Mouse (Mus musculus) lung, adult 18-20 months (tissue): Measurements from ENCODE around the gene Trpm3.
"Not testable (repeated sequence)": the region's sequence is repeated elsewhere in the genome, so short reads cannot be mapped to it uniquely, and the experiment has no call there.

Source experiments
- DNase-seq, 2 experiments: peaks; one replicate each; pipeline ENCODE4 v3.0.0; 2022; ENCODE audit warnings: mixed read lengths in 2 of 2

Trpm3 gene

GRCm38 (mm10) chr19:22768242-22768641 lies 629.4 kb downstream of the Trpm3 start:
- DNase-seq: no peak

DNA sequence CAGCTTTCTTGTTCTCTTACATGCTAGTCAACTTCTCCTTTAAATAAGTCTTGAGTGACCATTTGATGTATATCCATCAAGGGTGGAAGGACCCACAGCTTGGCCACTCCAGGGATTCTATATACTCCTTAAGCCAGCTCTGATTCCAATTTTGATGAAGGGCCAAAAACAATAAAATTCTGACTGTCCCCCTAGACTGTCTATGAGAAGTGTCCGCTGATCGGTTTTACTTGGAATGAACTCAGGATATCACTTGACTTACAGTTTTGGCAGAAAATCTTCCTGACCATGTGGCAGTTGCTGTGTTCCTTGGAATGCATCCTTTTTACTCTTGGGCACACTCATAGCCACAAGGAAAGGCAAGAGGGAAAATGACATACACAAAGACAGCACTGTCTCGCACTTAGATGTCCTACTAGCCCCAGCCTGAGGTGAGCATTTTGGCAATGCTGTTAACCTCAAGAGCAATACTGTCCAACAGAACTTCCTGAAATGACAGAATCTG lies 636.4 kb downstream of the Trpm3 start:
- no peak for DNase-seq

GRCm38 (mm10) chr19:22780192-22780843 lies 641.5 kb downstream of the Trpm3 start:
- DNase-seq: no peak

GRCm38 (mm10) chr19:22781579-22781978 lies 642.7 kb downstream of the Trpm3 start:
- DNase-seq: no peak

DNA sequence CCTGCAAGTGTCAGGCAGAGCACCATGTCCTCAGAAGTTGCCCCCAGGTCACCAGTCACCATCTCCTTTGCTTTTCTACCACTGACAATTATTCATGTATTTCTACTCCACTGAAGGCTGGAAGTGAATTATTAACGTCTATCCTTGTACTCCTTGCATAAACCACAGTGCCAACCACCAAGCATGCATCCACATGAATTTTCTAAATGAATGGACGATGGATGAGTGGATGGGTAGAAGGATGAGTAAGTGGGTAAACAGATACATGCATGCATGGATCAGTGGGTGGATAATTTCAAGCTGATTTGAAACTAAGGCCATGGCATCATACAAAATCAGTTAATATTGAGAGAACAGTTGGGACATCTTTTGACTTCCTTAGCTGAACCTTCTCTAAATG lies 644.9 kb downstream of the Trpm3 start:
- DNase-seq: no peak

DNA sequence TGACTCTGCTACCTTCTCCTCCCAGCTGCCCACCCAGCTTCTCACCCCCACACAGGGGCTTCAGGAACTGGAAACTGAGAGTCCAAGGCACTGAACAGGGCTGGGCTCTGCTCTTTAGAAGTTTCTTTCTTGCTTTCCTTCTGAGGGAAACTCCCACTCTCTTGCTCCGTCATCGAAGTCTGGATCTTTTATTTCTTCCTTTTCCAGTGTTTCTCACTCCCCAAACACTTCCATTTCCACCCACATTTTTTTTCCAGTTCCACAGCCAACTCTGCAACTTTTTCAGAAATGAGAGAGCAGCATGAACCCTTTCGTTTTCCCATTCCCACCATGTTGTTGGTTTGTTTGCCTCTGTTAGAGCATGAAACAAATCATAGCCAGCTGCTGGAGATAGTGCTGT lies 650.9 kb downstream of the Trpm3 start:
- DNase-seq: no peak

- no peak for DNase-seq
These were observed 658.1 kb downstream of the Trpm3 start for GRCm38 (mm10) chr19:22796996-22797395.

DNA sequence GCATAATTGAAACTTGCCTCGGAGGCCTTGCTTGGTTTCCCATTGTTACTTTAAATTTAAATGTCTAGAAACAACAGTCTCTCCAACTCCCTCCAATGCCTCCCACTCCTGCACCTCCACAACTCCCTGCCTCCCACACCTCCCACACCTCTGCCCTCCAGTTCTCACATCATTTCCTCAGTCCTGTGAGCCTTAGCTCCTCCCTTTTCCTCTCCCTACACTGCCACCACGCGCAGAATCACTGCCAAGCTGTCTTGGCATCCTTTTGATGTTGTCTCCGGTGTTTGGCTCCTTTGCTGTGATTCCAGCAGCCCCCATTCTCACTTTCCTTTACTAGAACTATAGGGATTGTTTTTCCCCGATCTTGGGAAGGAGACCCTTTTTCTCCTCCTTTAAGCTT lies 661.6 kb downstream of the Trpm3 start:
- no peak for DNase-seq

- DNase-seq: no peak
These were observed 664.5 kb downstream of the Trpm3 start for GRCm38 (mm10) chr19:22803396-22803795.

- DNase-seq: no peak
These were observed 665.5 kb downstream of the Trpm3 start for GRCm38 (mm10) chr19:22804311-22804710.

- DNase-seq: no peak
These were observed 671.4 kb downstream of the Trpm3 start for GRCm38 (mm10) chr19:22810247-22810646.

DNA sequence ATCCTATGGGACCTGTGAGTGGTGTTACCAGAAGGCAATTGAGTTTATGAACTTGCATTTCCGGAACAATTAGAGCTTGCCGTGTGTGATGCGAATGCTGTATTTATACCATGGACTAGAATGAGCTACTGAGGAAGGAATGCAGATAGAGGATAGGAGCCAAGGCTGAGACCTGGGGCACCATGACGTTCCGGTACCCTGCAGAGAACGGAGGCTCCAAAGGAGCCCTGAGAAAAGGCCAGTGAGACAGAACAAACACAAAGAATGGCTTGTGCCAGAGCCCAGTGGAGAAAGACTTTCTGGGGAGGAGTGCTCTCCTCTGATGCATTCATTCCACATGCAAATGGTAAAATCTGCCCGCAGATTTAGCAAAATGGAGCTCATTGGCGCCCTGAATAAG lies 682.9 kb downstream of the Trpm3 start:
- DNase-seq: no peak

DNA sequence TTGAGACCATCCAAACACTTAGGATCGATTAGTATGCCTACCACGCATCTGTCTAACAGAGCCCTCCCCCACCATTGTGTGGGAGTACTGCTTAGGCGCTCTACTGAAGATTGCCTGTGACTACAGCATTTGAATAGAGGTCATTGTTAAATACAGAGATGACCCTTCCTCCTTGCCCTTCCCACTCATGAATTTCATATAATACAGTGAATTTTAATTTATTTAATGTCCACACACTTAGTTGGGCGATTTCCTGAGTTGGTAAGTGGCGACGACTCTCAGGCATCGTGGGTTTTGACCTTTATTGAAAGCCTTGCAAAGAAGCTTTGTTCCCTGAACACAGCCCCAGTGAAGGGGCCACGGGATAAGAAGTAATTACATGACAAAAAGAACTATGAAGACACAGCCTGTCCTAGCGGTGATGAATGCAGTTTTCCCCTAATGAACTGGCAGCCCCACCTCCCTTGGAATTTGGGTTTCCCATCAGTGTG lies 684.7 kb downstream of the Trpm3 start:
- no peak for DNase-seq

DNA sequence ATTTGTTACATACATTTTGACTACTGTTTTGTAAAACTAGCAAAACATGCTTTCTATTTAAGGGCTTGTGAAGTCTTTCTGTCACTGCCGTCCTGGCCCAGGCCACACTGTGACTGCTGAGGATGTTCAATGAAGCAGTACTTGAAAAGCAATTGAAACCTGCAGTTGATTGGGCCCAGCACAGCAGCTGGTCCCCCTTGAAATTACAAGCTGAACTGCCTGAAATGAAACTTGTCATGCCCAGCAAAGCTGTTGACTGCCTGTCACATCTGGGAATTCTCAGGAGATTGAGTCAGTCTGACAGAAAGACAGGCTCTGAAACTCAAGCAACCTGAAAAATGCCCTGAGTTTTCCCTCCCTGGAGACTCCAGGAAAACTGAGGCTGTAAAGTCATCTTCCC lies 687.0 kb downstream of the Trpm3 start:
- no peak for DNase-seq

DNA sequence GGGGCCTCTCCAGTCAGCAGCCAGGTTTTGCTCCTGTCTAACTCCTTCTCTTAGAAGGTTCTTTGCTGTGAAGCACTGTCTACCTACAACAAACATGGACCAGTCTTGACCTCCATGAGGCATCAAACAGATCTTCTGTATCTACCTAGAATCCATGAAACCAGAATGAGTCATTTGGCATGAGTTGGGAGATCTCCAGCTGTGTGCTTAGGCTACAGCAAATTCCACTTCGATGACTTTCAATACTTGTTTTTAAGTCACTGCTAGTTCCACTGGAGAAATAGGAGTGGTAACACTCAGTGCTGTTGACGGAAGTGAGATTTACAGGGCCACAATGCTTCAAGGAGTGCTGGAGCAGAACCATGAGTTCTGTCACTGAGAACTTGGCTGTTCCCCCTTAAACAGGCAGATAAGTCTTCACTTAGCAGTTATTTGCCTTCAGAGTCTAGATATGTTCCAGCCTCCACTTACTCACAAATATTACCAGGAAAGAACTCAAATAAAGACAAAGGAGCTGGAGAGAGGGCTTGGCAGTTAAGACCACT lies 689.4 kb downstream of the Trpm3 start:
- DNase-seq: no peak

- no peak for DNase-seq
These were observed 702.5 kb downstream of the Trpm3 start for GRCm38 (mm10) chr19:22841081-22842040.

GRCm38 (mm10) chr19:22842697-22843096 lies 703.9 kb downstream of the Trpm3 start:
- DNase-seq: no peak

DNA sequence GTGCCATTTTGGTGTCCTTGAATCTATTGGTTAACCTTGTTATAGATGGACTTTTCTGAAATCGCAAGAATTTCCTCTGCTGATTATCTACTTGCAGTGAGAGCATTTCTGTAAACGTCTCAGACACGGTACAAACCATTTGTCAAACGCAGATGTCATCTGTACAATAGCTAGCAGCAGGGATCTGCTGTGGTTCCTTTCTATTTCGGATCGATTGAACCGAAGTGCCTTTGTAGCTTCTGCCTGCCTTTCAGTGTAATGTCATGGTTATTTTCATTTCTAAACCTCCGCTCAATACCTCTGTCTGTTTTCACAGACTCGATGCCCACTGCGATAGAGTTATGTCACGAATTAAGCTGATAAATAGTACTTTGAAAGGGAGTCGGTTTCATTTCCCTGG lies 708.9 kb downstream of the Trpm3 start:
- no peak for DNase-seq

DNA sequence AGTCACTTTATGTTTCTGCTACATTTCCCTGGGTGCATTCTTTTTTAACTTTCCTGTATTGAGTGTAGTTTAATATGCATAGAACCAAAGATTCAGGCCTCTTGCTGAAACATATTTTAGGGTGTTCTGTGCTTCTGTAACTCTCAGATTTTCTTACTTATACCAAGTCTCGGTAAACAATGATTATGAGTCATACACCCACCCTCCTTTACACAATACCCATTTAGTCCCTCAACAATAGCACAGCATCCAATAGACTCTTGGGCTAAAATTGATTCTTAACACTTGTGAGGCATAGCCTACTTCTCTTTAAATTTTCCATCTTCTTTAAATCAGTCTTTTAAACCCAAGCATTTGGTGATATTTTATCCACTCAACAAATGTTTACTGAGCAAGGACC lies 709.4 kb downstream of the Trpm3 start:
- DNase-seq: no peak

DNA sequence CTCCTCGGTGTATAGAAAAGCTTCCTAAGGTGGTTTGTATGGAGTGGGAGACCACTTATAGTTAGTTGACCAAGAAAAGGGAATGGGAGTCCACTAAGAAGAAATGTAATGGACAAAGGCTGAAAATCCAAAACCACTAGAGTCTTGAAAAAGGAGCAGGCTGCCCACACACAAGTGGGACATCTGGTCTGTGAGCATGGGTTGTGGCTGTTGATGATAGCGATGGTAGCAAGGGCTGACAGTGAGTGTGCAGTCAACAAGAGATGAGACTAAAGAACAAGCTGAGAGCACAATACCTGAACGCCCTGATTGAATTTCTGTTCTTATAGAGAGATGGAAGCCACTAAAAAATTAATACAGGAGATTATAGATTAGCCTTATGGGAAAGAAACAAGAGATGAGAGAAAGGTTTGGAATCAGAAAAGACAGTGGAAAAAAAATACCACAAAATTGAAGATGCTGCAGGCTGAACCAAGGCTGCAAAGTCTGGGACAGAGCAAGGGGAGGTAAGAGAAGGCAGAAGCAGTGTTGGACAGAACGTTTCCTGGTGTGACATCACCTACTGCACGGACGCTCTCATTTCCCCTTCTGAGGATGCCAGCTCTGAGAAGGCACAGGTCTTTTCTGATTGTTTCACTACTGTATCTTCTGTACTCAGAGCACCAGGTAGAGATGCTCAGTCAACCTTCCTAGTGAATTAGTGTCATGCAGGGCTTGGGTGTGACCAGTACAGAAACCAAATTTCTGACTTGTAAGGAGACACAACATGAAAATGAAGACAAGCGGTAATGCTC lies 710.1 kb downstream of the Trpm3 start:
- no peak for DNase-seq

- DNase-seq: not testable (repeated sequence)
These were observed 712.6 kb downstream of the Trpm3 start for GRCm38 (mm10) chr19:22851423-22851822.

DNA sequence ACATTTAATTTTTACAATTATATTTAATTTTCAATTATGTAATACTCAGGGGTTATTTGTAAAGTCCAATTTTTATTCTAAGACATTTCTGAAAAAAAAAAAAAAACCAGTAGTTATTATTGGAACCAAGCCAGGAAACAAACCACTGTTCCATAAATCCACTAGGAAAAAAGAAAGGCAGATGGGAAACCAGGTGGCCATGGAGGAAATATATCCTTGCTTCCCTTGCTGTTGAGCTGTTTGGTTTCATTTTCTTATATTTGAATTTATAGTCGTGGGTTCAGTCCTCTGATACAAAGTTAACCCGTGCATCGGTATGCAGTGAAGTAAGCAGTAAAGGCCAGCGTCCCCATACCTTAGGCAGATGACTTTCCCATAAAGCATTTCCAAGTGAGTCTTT lies 720.8 kb downstream of the Trpm3 start:
- DNase-seq: no peak

- no peak for DNase-seq
These were observed 728.6 kb downstream of the Trpm3 start for GRCm38 (mm10) chr19:22867456-22867855.
